Mouse (Mus musculus): ENCODE data around the gene Ankmy2. TPM values are rescaled to one million over a fixed set of nuclear protein-coding genes. Genes with fewer than 3 reads are reported as not detected.

The Ankmy2 gene
- polyA plus RNA-seq, 1 experiment from 2014 or later: 34.2 TPM

- ATAC-seq (ENCODE audit: low FRiP score): no peak
- H3K9ac ChIP-seq: no peak overlapping the region
- no peaks in the 10 kb centered on the region for H3K4me1 ChIP-seq
- no peaks in the 10 kb centered on the region for H3K9me3 ChIP-seq
- no peak overlapping the region for H3K4me3 ChIP-seq (replicated peaks)
- H3K4me2 ChIP-seq: no peak overlapping the region
- WGBS: 91% methylated on average over 3 of the region's 3 CpGs
- no peaks in the 10 kb centered on the region for H3K27me3 ChIP-seq
- H3K36me3 ChIP-seq (replicated peaks): peaks cover 40% of the 10 kb centered on the region
- H3K27ac ChIP-seq: no peak overlapping the region
Measured at GRCm38 (mm10) chr12:36135409-36135808, 21.5 kb upstream of the Ankmy2 start.

- WGBS: 98% methylated on average over 8 of the region's 8 CpGs
- no peak overlapping the region for H3K4me2 ChIP-seq
- H3K4me1 ChIP-seq: no peaks in the 10 kb centered on the region
- no peak overlapping the region for H3K27ac ChIP-seq
- H3K9ac ChIP-seq: no peak overlapping the region
- no peaks in the 10 kb centered on the region for H3K27me3 ChIP-seq
- peaks cover 44% of the 10 kb centered on the region for H3K36me3 ChIP-seq (replicated peaks)
- H3K4me3 ChIP-seq (replicated peaks): no peak overlapping the region
- ATAC-seq (ENCODE audit: low FRiP score): no peak
- H3K9me3 ChIP-seq: no peaks in the 10 kb centered on the region
Measured at GRCm38 (mm10) chr12:36136285-36136684, 20.6 kb upstream of the Ankmy2 start.

GRCm38 (mm10) chr12:36137192-36137591 lies 19.7 kb upstream of the Ankmy2 start:
- Histone ChIP-seq H3K4me1 (no peaks in the 10 kb centered on the region), H3K4me3 (replicated peaks) (no peak overlapping the region), H3K27me3 (no peaks in the 10 kb centered on the region), H3K9me3 (no peaks in the 10 kb centered on the region), H3K9ac (no peak overlapping the region), H3K36me3 (replicated peaks) (peaks cover 36% of the 10 kb centered on the region), H3K4me2 (no peak overlapping the region), H3K27ac (no peak overlapping the region)
- ATAC-seq (ENCODE audit: low FRiP score): no peak
- WGBS: 93% methylated on average over 4 of the region's 4 CpGs

GRCm38 (mm10) chr12:36140401-36140800 lies 16.5 kb upstream of the Ankmy2 start:
- Histone ChIP-seq H3K9ac (no peak overlapping the region), H3K4me3 (replicated peaks) (no peak overlapping the region), H3K9me3 (no peaks in the 10 kb centered on the region), H3K4me2 (no peak overlapping the region), H3K36me3 (replicated peaks) (peaks cover 21% of the 10 kb centered on the region), H3K27me3 (no peaks in the 10 kb centered on the region), H3K4me1 (no peaks in the 10 kb centered on the region), H3K27ac (no peak overlapping the region)
- no peak for ATAC-seq (ENCODE audit: low FRiP score)
- 93% methylated on average over 6 of the region's 6 CpGs for WGBS

- no peaks in the 10 kb centered on the region for H3K36me3 ChIP-seq (replicated peaks)
- WGBS: 97% methylated on average over 3 of the region's 3 CpGs
- no peak for ATAC-seq (ENCODE audit: low FRiP score)
Measured at GRCm38 (mm10) chr12:36146230-36147011, 10.5 kb upstream of the Ankmy2 start.

GRCm38 (mm10) chr12:36150265-36150664 lies 6.6 kb upstream of the Ankmy2 start:
- Histone ChIP-seq H3K9me3 (0 out of 2 replicates have a peak, but pooled peaks cover 5% of the 10 kb centered on the region), H3K9ac (no peak overlapping the region), H3K4me3 (replicated peaks) (no peak overlapping the region), H3K27me3 (no peaks in the 10 kb centered on the region), H3K36me3 (replicated peaks) (no peaks in the 10 kb centered on the region), H3K27ac (no peak overlapping the region), H3K4me2 (no peak overlapping the region), H3K4me1 (peaks cover 15% of the 10 kb centered on the region)
- ATAC-seq (ENCODE audit: low FRiP score): no peak
- WGBS: 92% methylated on average over 2 of the region's 2 CpGs

More at GRCm38 (mm10) chr12:36146230-36147011, 10.5 kb upstream of the Ankmy2 start:
- Histone ChIP-seq H3K4me3 (replicated peaks) (no peak overlapping the region), H3K27me3 (no peaks in the 10 kb centered on the region), H3K9ac (no peak overlapping the region), H3K4me1 (no peaks in the 10 kb centered on the region), H3K9me3 (0 out of 2 replicates have a peak, but pooled peaks cover 5% of the 10 kb centered on the region), H3K4me2 (no peak overlapping the region), H3K27ac (no peak overlapping the region)

GRCm38 (mm10) chr12:36150737-36151136 lies 6.2 kb upstream of the Ankmy2 start:
- H3K4me1 ChIP-seq: peaks cover 16% of the 10 kb centered on the region
- 0 out of 2 replicates have a peak, but pooled peaks cover 3% of the 10 kb centered on the region for H3K9me3 ChIP-seq
- no peaks in the 10 kb centered on the region for H3K36me3 ChIP-seq (replicated peaks)
- no peak overlapping the region for H3K4me2 ChIP-seq
- no peak overlapping the region for H3K27ac ChIP-seq
- H3K27me3 ChIP-seq: no peaks in the 10 kb centered on the region
- no peak overlapping the region for H3K9ac ChIP-seq
- ATAC-seq (ENCODE audit: low FRiP score): no peak
- WGBS: 90% methylated on average over 2 of the region's 2 CpGs
- H3K4me3 ChIP-seq (replicated peaks): no peak overlapping the region

GRCm38 (mm10) chr12:36155141-36155641 lies 1.7 kb upstream of the Ankmy2 start:
- Histone ChIP-seq H3K4me1 (peaks cover 26% of the 10 kb centered on the region), H3K27ac (no peak overlapping the region), H3K36me3 (replicated peaks) (no peaks in the 10 kb centered on the region), H3K9me3 (no peaks in the 10 kb centered on the region), H3K9ac (peak overlapping the region; percentile 87), H3K27me3 (no peaks in the 10 kb centered on the region), H3K4me2 (peak overlapping the region; percentile 78), H3K4me3 (replicated peaks) (peak overlapping the region; percentile 70)
- 13% methylated on average over 8 of the region's 8 CpGs for WGBS
- no peak for ATAC-seq (ENCODE audit: low FRiP score)

GRCm38 (mm10) chr12:36156101-36156636 lies 745 bp upstream of the Ankmy2 start:
- peak overlapping the region; percentile 78 for H3K4me2 ChIP-seq
- no peaks in the 10 kb centered on the region for H3K36me3 ChIP-seq (replicated peaks)
- peak overlapping the region; percentile 87 for H3K9ac ChIP-seq
- peak overlapping the region; percentile 70 for H3K4me3 ChIP-seq (replicated peaks)
- no peaks in the 10 kb centered on the region for H3K9me3 ChIP-seq
- H3K27ac ChIP-seq: peak overlapping the region; percentile 82
- H3K4me1 ChIP-seq: peaks cover 26% of the 10 kb centered on the region
- H3K27me3 ChIP-seq: no peaks in the 10 kb centered on the region
- ATAC-seq (ENCODE audit: low FRiP score): no peak; the same call in none of the 2 replicates
- WGBS: under 1% methylated on average over 33 of the region's 33 CpGs

GRCm38 (mm10) chr12:36157304-36157637 lies 357 bp downstream of the Ankmy2 start:
- WGBS: 0% methylated on average over 14 of the region's 14 CpGs
- Histone ChIP-seq H3K9ac (peak overlapping the region; percentile 77), H3K27ac (peak overlapping the region; percentile 82), H3K36me3 (replicated peaks) (no peaks in the 10 kb centered on the region), H3K4me3 (replicated peaks) (peak overlapping the region; percentile 70), H3K9me3 (no peaks in the 10 kb centered on the region), H3K4me1 (peaks cover 26% of the 10 kb centered on the region), H3K27me3 (no peaks in the 10 kb centered on the region), H3K4me2 (peak overlapping the region; percentile 78)
- ATAC-seq (ENCODE audit: low FRiP score): peak; percentile 39

- H3K4me3 ChIP-seq (replicated peaks): peak within 1 kb of the TSS; percentile 70
- H3K27me3 ChIP-seq: no peaks in the 10 kb centered on the region
- H3K4me2 ChIP-seq: peak within 1 kb of the TSS; percentile 78
- peak within 1 kb of the TSS; percentile 82 for H3K27ac ChIP-seq
- WGBS: 3% methylated on average over 26 of the region's 26 CpGs
- H3K9me3 ChIP-seq: no peaks in the 10 kb centered on the region
- ATAC-seq (ENCODE audit: low FRiP score): peak; percentile 5; the same call in 1 of the 2 replicates
- H3K36me3 ChIP-seq (replicated peaks): no peaks in the 10 kb centered on the region
- H3K4me1 ChIP-seq: peaks cover 26% of the 10 kb centered on the region
- H3K9ac ChIP-seq: peak within 1 kb of the TSS; percentile 77
Measured at GRCm38 (mm10) chr12:36157638-36158308, 859 bp downstream of the Ankmy2 start, which contains the start of gene Bzw2. Bzw2 (minus strand) TSS chr12:36158080.

- no peak overlapping the region for H3K4me2 ChIP-seq
- no peak overlapping the region for H3K27ac ChIP-seq
- no peak overlapping the region for H3K9ac ChIP-seq
- H3K27me3 ChIP-seq: no peaks in the 10 kb centered on the region
- H3K4me1 ChIP-seq: no peaks in the 10 kb centered on the region
- no peak for ATAC-seq (ENCODE audit: low FRiP score)
- WGBS: 90% methylated on average over 7 of the region's 7 CpGs
- H3K9me3 ChIP-seq: no peaks in the 10 kb centered on the region
- H3K4me3 ChIP-seq (replicated peaks): no peak overlapping the region
- 0 out of 2 replicates have a peak, but pooled peaks cover 3% of the 10 kb centered on the region for H3K36me3 ChIP-seq (replicated peaks)
Measured at GRCm38 (mm10) chr12:36164126-36164791, 7.3 kb downstream of the Ankmy2 start.
